Mouse (Mus musculus) lung, postnatal 0 days (tissue): ENCODE results near the gene Ryk. TPM values are rescaled to one million over a fixed set of nuclear protein-coding genes. Genes with fewer than 3 reads are reported as not detected.

ENCODE experiments used
- ATAC-seq: fragments of 200-750 bp; cut with Nextera tagmentation; 2 replicates; pipeline ENCODE4 v1.8.0; 2017; ENCODE audit warnings: moderate library complexity
- DNase-seq: peaks from one replicate; pipeline ENCODE4 v3.0.0-alpha.2; 2016; ENCODE audit warnings: low spot score
- H3K27ac ChIP-seq: fragments of 300-500 bp; sonication (generic); 2 replicates; pipeline ENCODE4 v1.5.1; 2014; ENCODE audit warnings: antibody characterized with exemption, mild to moderate bottlenecking, low read length, mixed read lengths
- H3K27me3 ChIP-seq: fragments of 300-500 bp; sonication (generic); replicated peaks from 2 replicates; pipeline ENCODE4 v1.6.1; 2014; ENCODE audit warnings: low read length, mixed read lengths; ENCODE audit not compliant: insufficient read depth
- H3K36me3 ChIP-seq: fragments of 300-500 bp; sonication (generic); 2 replicates; pipeline ENCODE4 v1.6.1; 2014; ENCODE audit warnings: low read length, mixed read lengths; ENCODE audit not compliant: insufficient read depth
- H3K4me1 ChIP-seq: fragments of 300-500 bp; sonication (generic); 2 replicates; pipeline ENCODE4 v1.6.1; 2014; ENCODE audit warnings: antibody characterized with exemption, low read depth, low read length, mixed read lengths; ENCODE audit not compliant: insufficient read depth
- H3K4me2 ChIP-seq: fragments of 300-500 bp; sonication (generic); replicated peaks from 2 replicates; pipeline ENCODE4 v1.6.1; 2014; ENCODE audit warnings: low read depth, mild to moderate bottlenecking, low read length, moderate library complexity, mixed read lengths
- H3K4me3 ChIP-seq: fragments of 300-500 bp; sonication (generic); 2 replicates; pipeline ENCODE4 v1.5.1; 2014; ENCODE audit warnings: low read depth, low read length
- H3K9ac ChIP-seq: fragments of 300-500 bp; sonication (generic); replicated peaks from 2 replicates; pipeline ENCODE4 v1.6.1; 2014; ENCODE audit warnings: low read depth, mild to moderate bottlenecking
- H3K9me3 ChIP-seq: fragments of 300-500 bp; sonication (generic); 2 replicates; pipeline ENCODE4 v1.6.1; 2016; ENCODE audit warnings: low read length, mixed read lengths
- CTCF ChIP-seq: IDR thresholded peaks from 2 replicates; pipeline ENCODE4 v1.5.1; 2016; ENCODE audit warnings: antibody characterized with exemption, mild to moderate bottlenecking
- EP300 ChIP-seq: IDR thresholded peaks from 2 replicates; pipeline ENCODE4 v1.6.1; 2016; ENCODE audit warnings: antibody characterized with exemption, mild to moderate bottlenecking, control low read depth
- WGBS: fragments of 180-500 bp; shearing (Covaris S2); extraction: QIAGEN DNeasy Blood & Tissue Kit; methylation state at CpG from one replicate; pipeline ENCODE4 v1.1.7; 2014; 5-methylcytosine and 5-hydroxymethylcytosine counted together
- polyA plus RNA-seq: library from polyadenylated mRNA; unstranded; fragments of >200 nt; fragmentation: Nextera tagmentation; extraction: Ambion mirVana; gene quantifications from 2 replicates; pipeline ENCODE4 v1.2.1, GENCODE M21; 2015

The Ryk gene
- polyA plus RNA-seq, 1 experiment from 2014 or later: 23.2 TPM

GRCm38 (mm10) chr9:102923836-102924235, 89.1 kb downstream of the Ryk start:
- Histone ChIP-seq H3K4me2 (no peak overlapping the region), H3K27ac (no peak overlapping the region), H3K4me1 (no peaks in the 10 kb centered on the region), H3K9me3 (no peaks in the 10 kb centered on the region), H3K9ac (no peak overlapping the region), H3K27me3 (no peaks in the 10 kb centered on the region), H3K36me3 (no peaks in the 10 kb centered on the region), H3K4me3 (no peak overlapping the region)
- peak; percentile 40 for DNase-seq
- TF ChIP-seq EP300 (no peak), CTCF (no peak)
- peak; percentile 54 for ATAC-seq
- WGBS: 67% methylated on average over 10 of the region's 11 CpGs

- Histone ChIP-seq H3K9me3 (no peaks in the 10 kb centered on the region), H3K27ac (no peak overlapping the region), H3K4me2 (no peak overlapping the region), H3K4me1 (no peaks in the 10 kb centered on the region), H3K36me3 (no peaks in the 10 kb centered on the region), H3K9ac (no peak overlapping the region), H3K4me3 (no peak overlapping the region), H3K27me3 (no peaks in the 10 kb centered on the region)
- DNase-seq (peak; percentile 10), ATAC-seq (no peak)
- 69% methylated on average over 15 of the region's 15 CpGs for WGBS
- TF ChIP-seq CTCF (no peak), EP300 (no peak)
Observed at GRCm38 (mm10) chr9:102924627-102925316, 90.1 kb downstream of the Ryk start.

GRCm38 (mm10) chr9:102926137-102926536, 91.4 kb downstream of the Ryk start:
- ATAC-seq (no peak), DNase-seq (no peak)
- H3K4me2 ChIP-seq: no peak overlapping the region
- H3K4me3 ChIP-seq: no peak overlapping the region
- H3K27ac ChIP-seq: no peak overlapping the region
- H3K36me3 ChIP-seq: no peaks in the 10 kb centered on the region
- TF ChIP-seq EP300 (no peak), CTCF (no peak)
- H3K9ac ChIP-seq: no peak overlapping the region
- no peaks in the 10 kb centered on the region for H3K27me3 ChIP-seq
- no peaks in the 10 kb centered on the region for H3K4me1 ChIP-seq
- WGBS: 84% methylated on average over 3 of the region's 3 CpGs
- H3K9me3 ChIP-seq: no peaks in the 10 kb centered on the region

GRCm38 (mm10) chr9:102929776-102930175, 95.1 kb downstream of the Ryk start:
- ATAC-seq (no peak), DNase-seq (no peak)
- TF ChIP-seq EP300 (no peak), CTCF (no peak)
- Histone ChIP-seq H3K4me3 (no peak overlapping the region), H3K36me3 (no peaks in the 10 kb centered on the region), H3K4me2 (no peak overlapping the region), H3K27me3 (no peaks in the 10 kb centered on the region), H3K27ac (no peak overlapping the region), H3K4me1 (no peaks in the 10 kb centered on the region), H3K9me3 (no peaks in the 10 kb centered on the region), H3K9ac (no peak overlapping the region)
- 79% methylated on average over 6 of the region's 6 CpGs for WGBS

GRCm38 (mm10) chr9:102933925-102934721, 99.4 kb downstream of the Ryk start:
- H3K4me2 ChIP-seq: peak overlapping the region; percentile 44
- no peaks in the 10 kb centered on the region for H3K4me1 ChIP-seq
- WGBS: 26% methylated on average over 20 of the region's 20 CpGs
- peak; percentile 63 for DNase-seq
- no peaks in the 10 kb centered on the region for H3K9me3 ChIP-seq
- H3K36me3 ChIP-seq: no peaks in the 10 kb centered on the region
- TF ChIP-seq EP300 (no peak), CTCF (no peak)
- no peak overlapping the region for H3K9ac ChIP-seq
- H3K27me3 ChIP-seq: no peaks in the 10 kb centered on the region
- ATAC-seq: peak; percentile 68
- H3K27ac ChIP-seq: no peak overlapping the region
- H3K4me3 ChIP-seq: 0 out of 2 replicates have a peak overlapping the region, but pooled peaks have one; percentile 12

- no peak overlapping the region for H3K4me3 ChIP-seq
- no peaks in the 10 kb centered on the region for H3K27me3 ChIP-seq
- H3K27ac ChIP-seq: no peak overlapping the region
- TF ChIP-seq EP300: no peak
- no peak for TF ChIP-seq CTCF
- no peaks in the 10 kb centered on the region for H3K36me3 ChIP-seq
- no peak overlapping the region for H3K9ac ChIP-seq
- DNase-seq (no peak), ATAC-seq (no peak)
- no peaks in the 10 kb centered on the region for H3K9me3 ChIP-seq
- H3K4me1 ChIP-seq: no peaks in the 10 kb centered on the region
- H3K4me2 ChIP-seq: no peak overlapping the region
- WGBS: 74% methylated on average over 4 of the region's 4 CpGs
Observed at GRCm38 (mm10) chr9:102942221-102942620, 107.5 kb downstream of the Ryk start.
